Mouse (Mus musculus) heart, postnatal 36 days (tissue): ENCODE measurements around the gene Ifngr2. TPM values are rescaled to one million over a fixed set of nuclear protein-coding genes. Genes with fewer than 3 reads are reported as not detected.
A peak's percentile ranks its signal among the peaks of the same experiment; 100 is the strongest.

Experiments
- DNase-seq, 2 experiments: peaks; one replicate each; pipeline ENCODE4 v3.0.0; 2021 to 2022
- intact Hi-C: fragments of 180-260 bp; cut with DNase I; formaldehyde crosslinking; loops from one replicate; pipeline ENCODE4 v1.15.1; 2025
- total RNA-seq, 2 experiments: library from RNA; stranded (reverse); gene quantifications; 2 replicates each; pipeline ENCODE4 v1.2.3; 2021

Gene Ifngr2
- total RNA-seq, 2 experiments from 2014 or later, result 128 to 159 TPM

- intact Hi-C loops, result loop anchor here (1.0 to 2.0 kb wide), 2 partner anchors 34 to 49 kb away; no protein-coding TSS in a partner anchor
- DNase-seq, result peak in 1 of 2 experiments; percentile 54
These were observed 14.2 kb downstream of the Ifngr2 start for GRCm38 (mm10) chr16:91561099-91561498.

- no peak for DNase-seq
- intact Hi-C loops, result loop anchor here (1.0 to 2.0 kb wide), 2 partner anchors 35 to 49 kb away; no protein-coding TSS in a partner anchor
These were observed 14.9 kb downstream of the Ifngr2 start for GRCm38 (mm10) chr16:91561541-91562457.

GRCm38 (mm10) chr16:91564580-91565291 is 17.9 kb downstream of the Ifngr2 start:
- DNase-seq, result no peak
- intact Hi-C loops, result no loop called here

GRCm38 (mm10) chr16:91565292-91565951 is 18.6 kb downstream of the Ifngr2 start:
- intact Hi-C loops, result no loop called here
- no peak for DNase-seq

GRCm38 (mm10) chr16:91566002-91566401 is 19.1 kb downstream of the Ifngr2 start:
- DNase-seq, result no peak
- intact Hi-C loops, result no loop called here

GRCm38 (mm10) chr16:91568960-91569359 is 22.1 kb downstream of the Ifngr2 start:
- DNase-seq, result no peak
- intact Hi-C loops, result no loop called here

- intact Hi-C loops, result no loop called here
- no peak for DNase-seq
These were observed 24.2 kb downstream of the Ifngr2 start for GRCm38 (mm10) chr16:91571105-91571504.

GRCm38 (mm10) chr16:91575151-91575550 is 28.3 kb downstream of the Ifngr2 start:
- intact Hi-C loops, result no loop called here
- DNase-seq, result no peak

- intact Hi-C loops, result no loop called here
- no peak for DNase-seq
These were observed 32.3 kb downstream of the Ifngr2 start for GRCm38 (mm10) chr16:91578980-91579720.

- intact Hi-C loops, result loop anchor here (1.0 kb wide), 1 partner anchor 70 kb away; no protein-coding TSS in a partner anchor
- peak in 1 of 2 experiments; percentile 41 for DNase-seq
These were observed 35.4 kb downstream of the Ifngr2 start for GRCm38 (mm10) chr16:91582307-91582706.

- no peak for DNase-seq
- intact Hi-C loops, result no loop called here
These were observed 38.7 kb downstream of the Ifngr2 start for GRCm38 (mm10) chr16:91585617-91586016.

- no peak for DNase-seq
- intact Hi-C loops, result no loop called here
These were observed 39.4 kb downstream of the Ifngr2 start for GRCm38 (mm10) chr16:91586244-91586643.

GRCm38 (mm10) chr16:91587730-91588453 is 41.0 kb downstream of the Ifngr2 start:
- no peak for DNase-seq
- intact Hi-C loops, result no loop called here

GRCm38 (mm10) chr16:91588703-91589102 is 41.8 kb downstream of the Ifngr2 start:
- no peak for DNase-seq
- intact Hi-C loops, result no loop called here

GRCm38 (mm10) chr16:91592162-91592561 is 45.3 kb downstream of the Ifngr2 start:
- intact Hi-C loops, result no loop called here
- DNase-seq, result no peak

GRCm38 (mm10) chr16:91593262-91593661 is 46.4 kb downstream of the Ifngr2 start:
- intact Hi-C loops, result no loop called here
- DNase-seq, result no peak

GRCm38 (mm10) chr16:91595076-91595475 is 48.2 kb downstream of the Ifngr2 start:
- intact Hi-C loops, result loop anchor here (5.0 kb wide), 2 partner anchors 48 to 52 kb away; partner anchors contain the start of genes Gart, Ifngr2 and Son
- DNase-seq, result peak; percentile 25 to 39

GRCm38 (mm10) chr16:91596397-91596778 is 49.5 kb downstream of the Ifngr2 start:
- intact Hi-C loops, result loop anchor here (5.0 kb wide), 2 partner anchors 49 to 51 kb away; partner anchors contain the start of genes Gart, Ifngr2 and Son
- no peak for DNase-seq
